Mouse (Mus musculus): Measurements from ENCODE around the gene Opn1sw.

Gene Opn1sw

DNA sequence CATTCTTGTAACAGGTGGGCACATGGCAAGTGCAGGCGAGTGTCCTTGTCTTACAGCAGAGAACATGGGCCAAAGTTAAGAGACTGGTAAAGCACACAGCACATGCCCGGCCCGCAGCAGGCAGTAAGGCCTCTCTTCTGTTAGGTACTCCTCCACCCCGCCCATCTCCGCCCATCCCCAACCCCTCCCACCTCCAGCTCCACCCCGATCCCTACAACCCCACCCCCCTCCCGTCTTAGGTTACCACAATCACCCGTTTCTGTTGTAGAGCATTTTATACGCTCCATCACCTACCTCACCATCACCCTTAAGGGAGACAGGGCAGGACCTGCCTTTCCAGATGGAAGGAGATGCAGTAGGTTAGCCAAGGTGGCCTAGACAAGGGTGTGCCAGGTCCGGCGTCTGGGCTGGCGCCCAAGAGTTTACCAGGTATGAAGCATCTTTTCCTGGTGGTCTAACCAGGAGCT lies at the start of gene Opn1sw:
Gene Opn1sw (minus strand): TSS at position 417 of the 467 bp plus-strand sequence.
- in situ Hi-C loops (cut with MboI, MseI): no loop called here

GRCm38 (mm10) chr6:29436461-29436934 lies 48.2 kb upstream of the Opn1sw start:
- in situ Hi-C loops (cut with MboI, MseI): no loop called here

DNA sequence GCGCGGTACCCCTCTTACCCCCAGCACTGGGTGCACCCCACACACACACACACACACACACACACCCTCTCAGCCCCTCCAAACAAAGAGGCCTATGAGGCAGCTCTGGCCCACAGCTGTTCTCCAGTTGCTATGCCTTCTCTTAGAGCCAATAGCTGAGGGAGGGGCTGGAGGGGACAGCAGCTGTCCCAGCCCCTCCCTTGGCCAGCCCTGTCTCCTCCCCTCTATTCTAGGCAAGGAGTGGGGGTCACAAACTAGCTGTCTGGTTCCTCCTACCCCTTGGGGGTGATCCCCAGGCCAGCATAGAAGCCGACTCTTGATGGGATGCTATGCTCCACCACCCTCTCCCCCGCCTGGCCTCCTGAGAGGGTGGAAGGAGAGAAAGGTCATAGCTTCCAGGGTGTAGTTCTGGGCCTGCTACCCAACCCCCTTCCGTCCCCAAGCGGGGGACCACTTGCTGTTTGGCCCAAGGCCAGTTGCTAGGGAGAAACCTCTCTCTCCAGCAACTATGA lies 47.7 kb upstream of the Opn1sw start:
- in situ Hi-C loops (cut with MboI, MseI): no loop called here

- in situ Hi-C loops (cut with MboI, MseI): no loop called here
These were observed 46.8 kb upstream of the Opn1sw start for GRCm38 (mm10) chr6:29434911-29435691.

DNA sequence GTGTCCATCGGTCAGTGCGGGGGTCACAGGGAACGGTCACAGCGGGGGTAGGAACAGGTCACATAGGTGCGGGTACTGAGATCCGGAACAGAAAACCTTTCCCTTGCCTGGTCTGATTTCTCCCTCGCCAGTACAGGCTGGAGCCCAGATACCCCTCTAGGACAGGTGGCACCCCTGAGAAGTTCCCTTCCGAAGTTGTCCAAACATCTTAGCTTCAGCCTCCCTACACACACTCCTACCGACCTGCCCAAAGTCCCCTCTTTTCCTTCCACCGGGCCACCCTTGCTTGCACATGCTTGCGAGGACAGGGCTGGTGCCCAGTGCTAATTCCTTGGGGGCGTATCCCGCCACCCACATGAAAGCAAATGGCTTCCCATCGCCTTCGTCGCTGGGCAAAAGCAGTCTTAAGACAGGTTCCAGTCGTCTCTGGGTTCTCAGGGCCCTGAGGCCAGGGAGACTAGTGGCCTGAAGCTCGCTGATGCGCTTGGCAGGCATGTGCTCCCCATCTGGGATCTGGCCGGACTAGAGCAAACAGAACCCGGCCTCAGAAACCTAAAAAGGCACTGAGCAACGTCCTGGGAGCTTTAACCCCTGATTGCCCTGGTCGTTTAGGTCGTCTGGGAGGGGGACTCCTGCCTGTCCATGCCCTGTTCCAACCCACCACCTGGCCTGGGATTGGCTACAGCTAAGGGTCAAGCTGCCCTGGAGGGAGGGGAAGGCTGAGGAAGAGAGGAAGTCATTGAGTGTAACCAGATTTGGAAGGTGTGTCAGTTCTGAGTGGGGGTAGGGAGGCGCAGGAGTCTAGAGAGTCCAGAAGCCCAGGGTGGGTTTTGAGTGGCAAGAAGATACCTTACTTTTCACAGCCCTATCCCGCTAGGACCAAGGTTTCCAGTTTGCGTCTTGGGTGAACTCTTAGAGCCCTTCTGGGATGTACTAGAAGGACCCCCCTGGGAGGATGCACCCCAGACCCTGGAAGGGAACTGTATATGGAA lies 45.8 kb upstream of the Opn1sw start:
- in situ Hi-C loops (cut with MboI, MseI): no loop called here

- in situ Hi-C loops (cut with MboI, MseI): no loop called here
These were observed 45.0 kb upstream of the Opn1sw start, which contains the start of gene Flnc for GRCm38 (mm10) chr6:29433038-29433803. TSS of gene Flnc (plus strand) at chr6:29433256.

DNA sequence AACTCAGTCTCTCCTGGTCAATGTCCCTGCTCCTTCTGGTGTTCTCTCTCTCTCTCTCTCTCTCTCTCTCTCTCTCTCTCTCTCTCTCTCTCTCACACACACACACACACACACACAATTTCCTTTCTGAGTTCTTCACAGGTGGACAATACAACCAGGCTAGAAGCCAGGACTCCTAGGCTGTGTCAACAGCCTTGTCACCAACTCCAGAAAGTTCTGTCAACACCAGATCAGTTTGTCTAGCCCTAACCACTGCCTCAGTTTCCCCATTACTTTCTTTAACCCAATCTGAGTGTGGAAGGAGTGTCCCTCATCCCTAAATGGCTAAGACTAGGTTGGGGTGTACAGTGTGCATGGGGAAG lies 44.4 kb upstream of the Opn1sw start:
- in situ Hi-C loops (cut with MboI, MseI): no loop called here

GRCm38 (mm10) chr6:29432156-29432555 lies 43.9 kb upstream of the Opn1sw start:
- in situ Hi-C loops (cut with MboI, MseI): no loop called here

- in situ Hi-C loops (cut with MboI, MseI): no loop called here
These were observed 43.2 kb upstream of the Opn1sw start for GRCm38 (mm10) chr6:29431473-29431872.

- in situ Hi-C loops (cut with MboI, MseI): no loop called here
These were observed 42.6 kb upstream of the Opn1sw start for GRCm38 (mm10) chr6:29430681-29431420.

GRCm38 (mm10) chr6:29428171-29428570 lies 39.9 kb upstream of the Opn1sw start:
- in situ Hi-C loops (cut with MboI, MseI): no loop called here

DNA sequence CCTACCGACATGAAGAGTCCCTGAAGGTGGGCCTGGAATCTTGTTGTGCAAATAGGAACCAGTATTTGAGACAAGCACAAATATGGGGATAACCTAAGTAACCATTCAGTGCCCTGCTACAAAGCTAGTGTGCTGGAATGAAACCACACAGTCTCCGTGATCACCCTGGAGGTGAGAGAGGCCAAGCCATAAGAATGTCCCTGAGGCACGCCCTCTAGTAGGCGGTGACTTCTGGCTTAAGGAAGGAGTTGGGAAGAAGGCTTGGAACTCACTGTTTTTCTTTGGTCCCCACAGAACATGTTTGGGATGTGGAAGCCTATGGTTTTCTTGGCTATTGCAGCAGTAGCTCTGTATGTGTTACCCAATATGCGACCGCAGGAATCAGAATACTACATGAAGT lies 38.1 kb upstream of the Opn1sw start:
- in situ Hi-C loops (cut with MboI, MseI): no loop called here

GRCm38 (mm10) chr6:29425118-29425517 lies 36.9 kb upstream of the Opn1sw start:
- in situ Hi-C loops (cut with MboI, MseI): no loop called here

DNA sequence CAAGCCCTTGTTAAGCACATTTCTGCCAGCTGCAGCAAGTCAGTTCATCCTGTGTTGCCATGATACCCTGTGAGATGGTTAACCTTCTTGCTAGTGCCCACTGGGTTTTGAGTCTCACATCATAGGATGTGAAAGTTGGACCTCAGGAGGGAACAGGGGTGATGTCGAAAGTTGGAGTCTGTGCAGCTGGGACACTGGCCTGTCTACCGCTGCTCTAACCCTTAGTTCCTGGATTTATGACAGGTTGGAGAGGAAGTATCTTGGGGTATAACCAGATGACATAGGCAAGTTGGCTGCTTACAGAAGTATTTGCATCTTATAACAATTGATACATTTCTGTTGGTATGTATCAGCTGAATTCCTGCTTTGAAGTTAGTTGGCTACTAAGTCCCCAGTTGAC lies 32.3 kb upstream of the Opn1sw start:
- in situ Hi-C loops (cut with MboI, MseI): no loop called here

DNA sequence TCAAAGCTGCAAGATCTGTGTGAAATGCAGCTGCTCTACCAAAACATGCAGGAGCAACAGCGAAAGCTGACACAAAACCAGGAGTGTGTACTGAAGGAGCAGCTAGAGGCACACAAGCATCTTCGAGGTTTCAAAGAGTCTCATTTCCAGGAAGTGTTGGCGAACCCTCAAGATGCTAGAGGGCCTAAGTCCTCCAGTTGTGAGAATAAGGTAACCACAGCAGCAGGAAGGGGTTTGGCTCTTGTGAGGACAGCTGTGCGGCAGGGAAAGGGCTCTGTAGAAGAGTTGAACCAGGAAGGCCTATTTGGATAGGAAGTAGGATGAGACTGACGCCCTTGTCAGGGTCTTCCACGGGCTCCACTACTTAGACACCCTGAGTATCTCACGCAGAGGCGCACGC lies 27.2 kb upstream of the Opn1sw start:
- in situ Hi-C loops (cut with MboI, MseI): no loop called here

GRCm38 (mm10) chr6:29406412-29406811 lies 18.1 kb upstream of the Opn1sw start:
- in situ Hi-C loops (cut with MboI, MseI): no loop called here

DNA sequence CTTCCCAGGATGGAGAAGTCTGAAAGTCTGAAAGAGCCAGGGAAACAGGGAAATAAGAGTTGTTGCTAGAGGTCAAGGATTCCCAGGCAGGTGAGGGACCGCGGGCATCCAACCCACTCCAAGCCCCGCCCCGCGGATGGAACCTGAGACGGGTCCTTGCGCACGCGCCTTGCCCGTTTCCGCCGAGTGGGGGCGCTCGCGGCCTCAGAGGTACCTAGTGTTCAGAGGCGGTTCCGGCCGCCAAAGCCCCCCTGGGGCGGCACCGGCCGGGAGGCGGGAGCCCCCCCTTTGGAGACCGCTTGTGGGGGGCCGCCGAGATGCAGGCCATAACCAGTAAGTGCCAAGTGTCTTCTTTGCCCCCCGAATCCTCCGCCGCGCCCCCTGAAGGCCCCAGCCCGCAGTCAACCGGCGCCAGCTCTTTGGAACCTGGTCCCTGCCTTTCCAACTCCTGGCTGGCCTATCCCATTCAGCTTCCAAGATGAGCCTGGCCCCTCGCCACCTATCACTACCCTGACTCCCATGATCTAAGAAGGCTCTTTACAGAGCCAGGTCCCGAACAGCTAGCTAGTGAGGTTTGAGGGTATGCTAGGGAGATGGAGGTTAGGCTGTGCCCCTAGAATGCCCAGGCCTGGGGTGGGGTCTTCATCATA lies 14.6 kb upstream of the Opn1sw start:
- in situ Hi-C loops (cut with MboI, MseI): no loop called here

- in situ Hi-C loops (cut with MboI, MseI): no loop called here
These were observed 11.6 kb upstream of the Opn1sw start for GRCm38 (mm10) chr6:29399851-29400250.

DNA sequence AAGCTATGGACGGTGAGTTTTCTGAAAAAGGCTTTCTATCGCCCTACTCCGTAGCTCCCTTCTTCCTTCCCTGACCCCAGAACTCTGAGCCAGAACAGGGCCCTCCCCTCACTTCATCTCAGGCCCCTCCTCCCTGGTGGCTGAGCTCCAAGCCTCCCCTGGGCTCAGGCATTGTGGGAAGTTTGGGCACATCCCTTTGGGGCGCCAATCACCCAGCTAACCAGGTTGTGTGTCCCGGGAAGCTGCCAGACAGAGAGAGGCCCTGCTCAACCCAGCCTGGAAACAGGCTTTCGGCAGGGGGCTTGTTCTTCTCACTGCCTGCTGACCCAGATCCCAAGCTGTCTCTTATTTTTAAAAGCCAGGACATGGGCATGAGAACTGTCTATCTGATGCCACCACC lies 9.3 kb upstream of the Opn1sw start:
- in situ Hi-C loops (cut with MboI, MseI): no loop called here
